9 mouse cellular contexts compared by ENCODE assay signal in the genomic region with DNA sequence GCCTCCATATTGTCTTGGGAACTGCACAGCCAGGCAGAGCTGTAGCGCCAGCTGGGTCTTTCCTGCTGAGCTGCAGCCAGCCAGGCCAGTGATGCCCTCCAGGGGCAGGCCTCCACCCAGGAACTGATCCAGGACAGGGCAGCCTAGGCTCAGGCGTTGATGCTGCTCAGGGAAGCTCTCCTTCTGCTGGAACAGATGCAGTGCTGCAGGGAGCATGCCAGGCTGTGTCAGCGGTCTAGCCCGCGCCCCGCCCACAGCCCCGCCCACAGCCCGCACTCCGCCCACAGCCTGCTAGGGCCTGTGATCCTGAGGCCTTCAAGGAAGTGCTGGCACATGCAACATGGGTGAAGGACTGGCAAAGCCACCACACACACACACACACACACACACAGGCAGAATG. TPM values are rescaled to one million over a fixed set of nuclear protein-coding genes. Genes with fewer than 3 reads are reported as not detected.
DNase-seq lines count a peak whose midpoint lies in the region; ATAC-seq lines count a peak whose summit lies in the region.
"Had no signal": no experiment of that assay in that cellular context is flagged by ENCODE, and none has a peak within 500 bp of the region (broad histone marks: within the 10 kb centered on the region; RNA-seq: fewer than 3 reads in every experiment).

No protein-coding gene starts in this region.

- peak; percentile 45 for ATAC-seq in embryonic facial prominence, embryonic 15.5 days (ENCODE audit: insufficient number of reproducible peaks, low FRiP score, low TSS enrichment, low read depth)
- ATAC-seq: Patski had no signal

- H3K27ac ChIP-seq in embryonic facial prominence, embryonic 15.5 days (replicated peaks), result peak overlapping the region; percentile 76

- no peaks in the 10 kb centered on the region for H3K9me3 ChIP-seq in embryonic facial prominence, embryonic 15.5 days (replicated peaks)

- peak overlapping the region; percentile 15; the same call in 1 of the 2 replicates for H3K4me2 ChIP-seq in embryonic facial prominence, embryonic 15.5 days (replicated peaks)

- WGBS in embryonic facial prominence, embryonic 15.5 days, result under 1% methylated on average over 9 of the region's 9 CpGs

- H3K4me1 ChIP-seq in embryonic facial prominence, embryonic 15.5 days, result peaks cover 35% of the 10 kb centered on the region

- no peak overlapping the region; the same call in 1 of the 2 replicates for H3K9ac ChIP-seq in embryonic facial prominence, embryonic 15.5 days

- peaks cover 39% of the 10 kb centered on the region for H3K36me3 ChIP-seq in embryonic facial prominence, embryonic 15.5 days
- no peaks in the 10 kb centered on the region; the same call in 1 of the 2 replicates for H3K36me3 ChIP-seq in splenic B cell, adult 2 months (ENCODE audit: control insufficient read depth, insufficient read depth, low read length, poor library complexity, severe bottlenecking)

- DNase-seq in 3134 (ENCODE audit: extremely low read depth, insufficient read length, low spot score) (peak; percentile 86), liver (peak; percentile 90)
- DNase-seq in adrenal gland, postnatal 4 days (ENCODE audit: low spot score in 2 of 2), result peak; percentile 43 to 70
- peak; percentile 62 to 71 for DNase-seq in heart, adult 9 months (ENCODE audit: low spot score in 2 of 2)
- DNase-seq in kidney, adult 9 months, result peak; percentile 83
- DNase-seq in monocyte, adult 2 months (ENCODE audit: low read depth in 1 of 2, low spot score in 2 of 2), result peak; percentile 19 to 38
- peak; percentile 63 for DNase-seq in splenic B cell, adult 2 months (ENCODE audit: low read depth, low spot score)

- H3K4me3 ChIP-seq in embryonic facial prominence, embryonic 15.5 days (replicated peaks), result no peak overlapping the region; the same call in 1 of the 2 replicates

- no peaks in the 10 kb centered on the region for H3K27me3 ChIP-seq in embryonic facial prominence, embryonic 15.5 days
- no peaks in the 10 kb centered on the region for H3K27me3 ChIP-seq in splenic B cell, adult 2 months (ENCODE audit: control insufficient read depth, insufficient read depth, low read length, poor library complexity, severe bottlenecking)
- H3K27me3 ChIP-seq: Patski had no signal

RNA-seq across cellular contexts. Expression of a gene that starts 3.9 kb away (rescaled TPM):
- 10 to 100 TPM; 19.2 to 22.5 TPM for total RNA-seq in adrenal gland, postnatal 4 days (2021)
- 9.4 and 13.5 TPM in 2 replicates for polyA plus RNA-seq in embryonic facial prominence, embryonic 15.5 days (2015; fragmentation: Nextera tagmentation; extraction: Ambion mirVana)

RNA-seq across cellular contexts. Expression of a gene that starts 4.2 kb away (rescaled TPM):
- 10 to 100 TPM; 68.3 to 74.4 TPM for total RNA-seq in adrenal gland, postnatal 4 days (2021)
- polyA plus RNA-seq in embryonic facial prominence, embryonic 15.5 days (2015; fragmentation: Nextera tagmentation; extraction: Ambion mirVana), result 120 and 121 TPM in 2 replicates

RNA-seq across cellular contexts. Expression of a gene that starts 51.1 kb away (rescaled TPM):
- 100 to 1,000 TPM; 128 to 142 TPM for total RNA-seq in adrenal gland, postnatal 4 days (2021)
- 124 and 126 TPM in 2 replicates for polyA plus RNA-seq in embryonic facial prominence, embryonic 15.5 days (2015; fragmentation: Nextera tagmentation; extraction: Ambion mirVana)

Comparison
In these comparisons a context has a peak if more than half of its experiments do, and no peak if none do; other contexts are left out.
1. DNase-seq: peak in every context shown above with its lines; median percentile 90 in liver; 86 in 3134; 83 in kidney, adult 9 months; 66 in heart, adult 9 months; 63 in splenic B cell, adult 2 months; 56 in adrenal gland, postnatal 4 days; 28 in monocyte, adult 2 months.